Mouse (Mus musculus): ENCODE data around the gene Srrm1.
"Not testable (repeated sequence)": the region's sequence is repeated elsewhere in the genome, so short reads cannot be mapped to it uniquely, and the experiment has no call there.

Srrm1 gene

DNA sequence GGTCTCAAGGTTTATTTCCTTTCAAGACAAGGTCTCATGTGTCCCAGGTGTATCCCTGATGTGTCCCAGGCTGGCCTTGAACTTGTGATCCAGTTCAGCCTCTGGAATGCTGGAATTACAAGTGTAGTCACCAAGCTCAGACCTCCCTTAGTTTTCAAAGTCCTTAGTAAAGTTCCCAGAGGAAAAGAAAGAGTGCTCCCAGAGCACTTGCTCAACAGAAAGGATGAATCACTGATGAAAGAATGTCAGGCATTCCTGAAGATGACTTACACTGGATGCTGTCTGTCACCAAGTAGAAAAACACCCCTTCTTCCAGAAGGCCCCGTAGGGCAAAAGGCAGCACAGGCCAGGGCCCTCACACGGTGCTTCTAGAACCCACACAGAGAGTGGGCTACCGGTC lies 52.0 kb downstream of the Srrm1 start:
- DNase-seq (ENCODE audit: low spot score in 2 of 2): no peak

DNA sequence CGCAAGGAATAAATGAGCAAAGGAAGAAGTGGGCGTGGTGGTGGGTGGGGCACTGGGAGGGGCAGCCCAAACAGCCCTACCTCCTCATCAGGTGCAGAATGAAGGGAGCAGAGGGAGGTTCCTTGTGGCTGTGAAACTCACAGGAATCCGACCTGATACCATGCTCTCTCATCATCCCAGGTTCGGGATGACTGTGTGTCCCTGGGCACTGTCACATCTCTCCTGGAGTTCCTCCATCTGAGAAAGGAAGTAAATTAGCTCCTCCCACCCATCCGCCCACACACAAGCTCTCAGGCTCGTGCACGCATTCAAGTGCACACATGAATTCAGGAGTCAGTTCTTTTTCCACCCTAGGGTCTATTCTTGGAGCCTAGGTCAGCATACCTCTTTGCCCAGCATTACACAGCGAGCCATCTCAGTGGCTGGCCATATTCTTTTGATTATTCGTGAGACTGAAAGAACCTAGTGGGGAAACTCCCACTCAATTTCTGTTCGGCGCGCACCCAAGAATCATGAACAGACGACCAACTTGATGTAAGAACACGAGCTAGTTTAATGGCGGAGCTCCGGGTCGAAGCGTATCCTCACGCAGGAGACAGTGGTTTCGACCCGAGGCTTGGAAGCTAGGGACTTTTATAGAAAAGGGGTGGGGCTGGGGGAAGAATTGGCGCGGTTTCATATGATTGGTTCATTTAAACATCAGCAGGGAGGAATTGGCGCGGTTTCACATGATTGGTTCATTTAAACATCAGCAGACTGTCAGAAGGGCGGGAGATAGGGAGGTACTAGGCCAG lies 52.7 kb downstream of the Srrm1 start:
- DNase-seq (ENCODE audit: low spot score in 2 of 2): no peak

DNA sequence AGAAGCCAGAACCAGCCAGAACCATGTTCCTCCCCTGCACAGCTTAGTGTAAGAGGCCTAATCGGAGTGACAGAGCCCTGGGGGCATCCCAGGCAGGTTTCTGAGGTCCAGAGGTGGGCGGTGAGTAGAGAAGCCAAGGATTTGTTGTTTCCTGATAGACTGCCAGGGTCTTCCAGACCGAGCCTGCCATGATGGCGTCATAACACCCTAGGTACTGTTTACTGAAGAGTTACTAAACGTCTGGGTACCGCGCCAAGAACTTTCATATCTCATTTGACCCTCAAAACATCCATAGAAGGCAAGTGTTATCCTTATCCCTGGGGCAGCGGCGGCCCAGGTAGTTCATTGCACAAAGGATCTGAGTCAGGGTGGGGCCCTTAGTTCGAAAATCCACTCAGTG lies 54.4 kb downstream of the Srrm1 start:
- no peak for DNase-seq (ENCODE audit: low spot score in 2 of 2)

DNA sequence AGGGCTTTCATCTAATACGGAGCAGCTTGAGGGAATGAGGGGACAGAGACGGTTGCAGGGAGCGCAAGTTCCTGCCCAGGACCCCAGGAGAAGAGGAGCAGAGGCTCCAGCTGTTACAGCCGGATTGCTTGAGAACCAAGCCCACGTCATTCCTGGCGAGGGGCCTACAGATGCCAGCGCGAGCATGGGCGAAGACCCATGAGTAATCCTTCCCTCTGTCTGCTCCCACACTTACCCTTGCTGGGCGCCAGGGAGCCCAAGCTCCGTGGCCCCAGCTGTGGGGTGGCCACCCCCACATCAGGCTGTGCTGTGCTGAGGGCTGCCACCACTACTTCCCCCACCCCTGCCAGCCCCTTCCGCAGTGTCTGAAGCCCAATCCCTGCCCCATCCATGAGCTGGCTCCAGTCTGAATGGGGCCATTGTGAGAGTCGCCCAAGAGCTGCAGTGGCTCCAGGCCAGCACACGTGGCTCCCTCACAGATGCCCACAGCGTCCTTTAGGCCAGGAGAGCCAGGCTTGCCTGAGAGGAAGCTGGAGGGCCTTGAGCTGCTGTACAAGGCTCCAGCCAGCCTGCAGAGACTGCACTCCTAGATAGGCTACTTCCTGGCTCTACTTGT lies 55.1 kb downstream of the Srrm1 start:
- no peak for DNase-seq (ENCODE audit: low spot score in 2 of 2)

DNA sequence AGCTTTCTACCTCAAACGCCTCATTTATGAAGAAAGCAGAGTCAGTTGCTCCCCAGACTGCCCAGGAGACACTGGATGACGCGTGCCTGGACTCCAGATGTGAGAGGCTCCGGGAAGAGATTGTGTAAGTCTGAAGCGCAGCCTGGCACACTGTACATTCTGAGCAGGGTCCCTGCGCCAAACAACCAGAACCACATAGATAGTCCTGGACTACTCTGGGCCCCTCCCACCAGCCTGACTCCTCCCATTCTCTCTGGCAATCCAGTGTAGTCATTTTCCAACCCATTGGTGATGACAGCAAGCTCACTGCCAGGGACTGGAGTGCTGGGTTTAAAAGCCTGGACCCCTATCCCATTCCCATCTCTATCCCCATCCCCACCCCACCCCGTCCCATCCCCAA lies 56.0 kb downstream of the Srrm1 start:
- no peak for DNase-seq (ENCODE audit: low spot score in 2 of 2)

DNA sequence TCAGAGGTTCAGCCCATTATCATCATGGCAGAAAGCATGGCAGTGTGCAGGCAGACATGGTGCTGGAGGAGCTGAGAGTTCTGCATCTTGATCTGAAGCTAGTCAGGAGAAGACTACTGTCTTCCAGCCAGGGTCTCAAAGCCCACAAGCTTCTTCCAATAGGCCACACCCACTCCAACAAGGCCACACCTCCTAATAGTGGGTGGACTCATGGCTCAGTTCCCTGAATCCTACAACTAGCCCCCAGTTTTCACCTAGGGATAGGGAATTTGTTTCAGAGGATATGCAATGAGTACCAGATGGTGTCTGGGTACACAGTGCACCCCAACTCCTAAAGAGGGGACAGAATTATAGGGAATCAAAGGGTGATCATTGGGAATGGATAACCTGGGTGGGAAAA lies 56.6 kb downstream of the Srrm1 start:
- DNase-seq (ENCODE audit: low spot score in 2 of 2): no peak

DNA sequence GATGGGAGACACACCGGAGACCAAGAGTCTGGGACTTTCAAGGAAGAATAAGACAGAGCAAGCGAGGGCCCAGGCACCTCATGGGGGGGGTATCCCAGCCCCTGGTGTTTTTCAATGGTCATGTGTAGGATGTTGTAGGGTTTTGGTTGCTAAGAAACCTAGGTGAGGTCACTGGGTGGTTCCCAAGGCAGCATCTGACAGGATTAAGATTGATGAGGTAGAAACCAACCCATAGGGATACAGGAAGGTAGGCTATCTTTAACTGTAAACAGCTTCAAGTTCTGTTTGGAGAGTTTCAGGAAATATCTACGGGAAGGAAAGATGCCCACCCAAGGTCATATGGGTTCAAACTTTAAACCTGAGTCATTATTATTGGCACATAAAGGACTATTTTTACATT lies 59.3 kb downstream of the Srrm1 start:
- no peak for DNase-seq (ENCODE audit: low spot score in 2 of 2)

DNA sequence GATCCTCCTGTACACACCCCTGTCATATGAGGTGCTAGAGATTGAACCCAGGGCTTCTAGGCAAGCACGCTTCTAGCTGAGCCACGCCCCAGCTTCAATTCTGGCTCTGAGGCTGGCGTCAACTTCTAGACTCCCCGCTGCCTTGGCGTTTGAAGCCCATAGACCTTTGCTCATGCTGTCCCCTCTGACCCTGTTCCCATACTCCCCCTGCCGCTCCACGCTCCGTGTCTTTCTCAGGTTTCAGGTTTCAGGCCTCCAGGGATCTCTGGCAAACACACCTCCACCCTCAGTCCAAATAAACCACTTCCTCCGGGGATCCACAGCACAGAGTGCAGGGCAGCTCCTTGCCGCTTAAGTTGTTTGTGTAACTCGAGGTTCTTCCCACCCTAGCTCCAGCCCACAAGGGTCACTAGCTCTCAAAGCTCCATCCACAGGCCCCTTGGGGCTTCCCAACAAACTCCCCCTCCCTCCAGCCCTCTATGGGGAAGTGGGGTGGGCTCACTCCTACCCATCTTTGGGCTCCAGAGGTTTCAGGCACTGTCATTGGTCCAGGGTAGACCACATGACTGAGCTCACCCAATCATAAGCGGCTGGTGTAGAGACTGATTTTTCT lies 60.5 kb downstream of the Srrm1 start:
- peak; percentile 58 to 79 for DNase-seq (ENCODE audit: low spot score in 2 of 2)

DNA sequence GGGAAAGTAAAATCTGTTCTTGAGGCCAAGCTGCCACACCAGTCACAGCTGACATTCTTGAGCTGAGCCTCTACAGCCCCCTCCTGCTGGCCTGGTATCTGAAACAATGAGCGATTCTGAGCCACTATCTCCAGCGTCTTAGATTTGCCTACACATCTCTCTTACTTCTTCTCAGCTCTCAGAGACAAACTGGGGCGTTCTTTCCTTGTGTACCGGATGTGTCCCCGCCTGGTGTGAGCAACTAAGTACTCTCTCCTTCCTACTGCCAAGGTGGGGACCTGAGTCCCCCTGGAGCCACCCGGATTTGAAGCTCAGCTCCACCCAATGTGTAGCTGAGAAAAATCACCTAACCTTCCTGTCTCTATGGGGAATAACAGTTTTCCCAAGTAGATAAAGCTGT lies 61.3 kb downstream of the Srrm1 start:
- DNase-seq (ENCODE audit: low spot score in 2 of 2): no peak

DNA sequence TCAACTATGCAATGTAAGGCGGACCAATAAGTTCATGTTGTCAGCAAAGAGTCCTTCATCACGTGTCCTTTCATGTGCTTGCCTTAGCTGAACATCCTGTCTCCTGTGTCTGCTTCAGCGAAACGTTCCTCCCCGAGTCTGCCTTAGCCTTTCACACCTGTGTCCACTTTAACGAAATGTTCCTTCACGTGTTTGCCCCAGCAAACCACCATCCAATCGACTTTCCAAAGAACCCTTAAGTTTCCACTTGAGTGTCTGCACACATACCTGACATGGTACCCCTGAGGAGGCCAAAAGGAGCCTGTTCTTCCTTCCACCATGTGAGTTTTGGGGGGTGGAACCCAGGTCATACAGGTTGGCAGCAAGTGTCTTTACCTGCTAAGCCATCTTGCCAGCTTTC lies 61.9 kb downstream of the Srrm1 start:
- no peak for DNase-seq (ENCODE audit: low spot score in 2 of 2)

DNA sequence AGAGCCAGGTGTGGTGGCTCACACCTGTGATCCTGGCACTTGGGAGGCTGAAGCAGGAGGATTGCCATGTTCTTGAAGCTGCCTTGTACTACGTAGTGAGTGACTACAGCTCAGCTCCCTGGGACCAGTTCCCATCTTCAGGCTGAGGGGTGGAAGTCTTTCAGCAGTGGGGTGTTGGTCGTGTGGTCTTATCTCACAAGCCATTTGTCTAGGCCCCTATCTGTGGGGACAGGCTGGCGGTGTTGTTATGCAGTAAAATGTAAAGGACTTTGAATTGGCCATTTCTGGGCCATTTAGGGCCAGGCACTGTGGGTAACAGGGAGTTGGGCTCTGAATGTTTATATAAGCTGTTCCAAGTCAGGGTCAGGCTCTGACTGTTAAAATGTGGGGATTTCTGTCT lies 65.1 kb downstream of the Srrm1 start:
- no peak for DNase-seq (ENCODE audit: low spot score in 2 of 2)

DNA sequence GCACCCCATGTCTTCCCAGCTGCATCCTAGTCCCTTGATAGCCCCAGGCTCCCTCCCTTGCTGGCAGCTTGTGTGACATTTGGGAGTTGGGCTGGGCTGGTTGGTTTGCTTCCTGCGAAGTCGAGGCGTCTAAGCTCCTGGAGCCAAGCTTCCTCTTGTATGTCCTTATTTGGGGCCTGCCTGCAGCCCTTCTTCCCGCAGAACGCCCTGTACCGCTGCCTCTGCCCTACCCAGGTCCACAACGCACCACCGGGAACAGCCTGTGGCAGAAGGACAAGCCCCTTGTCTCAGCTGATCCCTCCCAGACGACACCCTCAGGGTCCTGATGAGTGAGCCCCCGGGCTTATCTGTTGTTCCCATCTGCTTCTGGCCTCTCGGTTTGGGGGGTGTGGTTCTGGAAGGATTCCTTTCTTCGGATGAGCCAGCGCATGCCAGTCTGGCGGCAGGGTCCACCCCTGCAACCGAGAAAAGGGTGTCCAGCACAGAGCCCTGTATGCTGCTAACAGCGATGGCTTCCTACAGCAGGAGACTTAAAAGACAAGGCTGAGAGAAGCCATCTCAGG lies 66.2 kb downstream of the Srrm1 start:
- peak in 1 of 2 experiments; percentile 39 for DNase-seq (ENCODE audit: low spot score in 2 of 2)

DNA sequence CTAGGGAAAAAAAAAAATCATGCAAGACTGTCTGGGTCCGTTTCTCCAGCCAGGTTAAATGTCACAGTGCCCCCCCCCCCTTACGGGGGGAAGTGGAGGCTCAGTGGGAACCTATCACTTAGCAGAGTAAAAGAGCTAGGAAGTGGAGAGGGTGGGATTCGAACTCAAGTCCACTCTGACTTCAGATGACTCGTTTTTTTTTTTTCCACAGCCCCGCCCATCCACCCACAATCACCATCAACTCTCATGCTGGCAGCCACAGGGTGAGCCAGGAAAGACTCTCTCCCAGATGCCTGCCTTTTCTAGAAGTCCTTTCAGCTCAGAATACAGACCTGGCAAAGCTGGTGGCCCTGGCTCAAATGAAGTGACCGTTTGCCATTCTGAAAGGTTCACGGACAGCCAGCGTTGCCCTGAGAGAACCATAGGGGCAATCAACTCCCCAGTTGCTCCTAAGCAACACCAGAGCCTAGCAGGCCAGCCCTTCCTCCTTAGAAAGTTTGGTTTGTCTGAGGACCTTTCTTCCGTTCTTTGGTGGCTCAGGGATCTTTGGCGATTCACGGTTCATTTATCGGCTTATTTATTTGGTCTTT lies 67.0 kb downstream of the Srrm1 start:
- no peak for DNase-seq (ENCODE audit: low spot score in 2 of 2)

DNA sequence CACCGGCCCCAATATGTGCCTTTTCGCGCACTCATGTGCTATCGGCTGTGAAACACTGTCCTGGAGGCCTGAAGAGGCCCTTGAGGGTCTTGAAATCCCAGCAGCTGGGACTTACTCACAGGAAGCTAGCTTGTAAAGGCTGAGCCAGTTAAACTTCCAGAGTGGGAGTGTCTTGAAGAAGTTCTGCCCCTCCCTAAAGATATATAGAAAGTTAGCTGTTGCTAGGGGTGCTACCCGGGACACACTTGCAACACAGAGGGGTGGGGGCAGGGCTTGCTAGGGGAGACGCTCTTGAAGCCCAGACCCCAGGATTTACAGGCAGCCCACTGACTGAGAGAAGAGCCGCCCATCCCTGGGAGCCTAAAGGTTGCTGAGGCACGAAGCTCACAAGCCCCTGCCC lies 67.7 kb downstream of the Srrm1 start:
- DNase-seq (ENCODE audit: low spot score in 2 of 2): no peak

DNA sequence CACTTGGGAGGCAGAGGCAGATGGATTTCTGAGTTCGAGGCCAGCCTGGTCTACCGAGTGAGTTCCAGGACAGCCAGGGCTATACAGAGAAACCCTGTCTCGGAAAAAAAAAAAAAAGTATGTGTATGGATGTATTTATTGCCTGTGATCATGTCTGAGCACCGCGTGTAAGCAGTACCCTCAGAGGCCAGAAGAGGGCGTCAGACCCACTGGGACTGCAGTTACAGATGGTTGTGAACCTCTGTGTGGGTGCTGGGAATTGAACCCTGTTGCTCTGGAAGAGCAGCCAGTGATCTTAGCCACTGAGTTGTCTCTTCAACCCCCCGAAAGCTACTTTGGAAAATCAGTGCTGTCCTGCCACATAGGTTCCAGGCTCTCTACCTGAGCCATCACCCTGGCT lies 69.2 kb downstream of the Srrm1 start:
- DNase-seq (ENCODE audit: low spot score in 2 of 2): no peak

DNA sequence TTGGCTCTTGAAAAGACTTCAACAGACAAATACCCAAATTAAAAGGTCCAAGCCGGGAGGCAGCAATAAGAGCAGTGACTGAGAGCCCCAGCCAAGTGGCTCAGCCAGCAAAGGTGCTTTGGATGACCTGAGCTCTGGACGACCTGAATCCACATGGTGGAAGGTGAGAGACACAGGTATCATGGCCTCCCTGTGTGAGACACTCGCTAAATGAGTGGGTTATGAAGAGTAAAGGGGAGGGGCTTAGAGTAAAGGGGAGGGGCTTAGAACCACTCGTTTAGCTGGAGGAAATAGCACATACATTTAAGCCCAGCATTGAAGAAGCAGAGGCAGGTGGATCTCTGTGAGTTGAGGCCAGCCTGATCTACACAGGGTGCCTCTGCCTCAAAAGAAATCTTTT lies 69.7 kb downstream of the Srrm1 start:
- DNase-seq (ENCODE audit: low spot score in 2 of 2): no peak

DNA sequence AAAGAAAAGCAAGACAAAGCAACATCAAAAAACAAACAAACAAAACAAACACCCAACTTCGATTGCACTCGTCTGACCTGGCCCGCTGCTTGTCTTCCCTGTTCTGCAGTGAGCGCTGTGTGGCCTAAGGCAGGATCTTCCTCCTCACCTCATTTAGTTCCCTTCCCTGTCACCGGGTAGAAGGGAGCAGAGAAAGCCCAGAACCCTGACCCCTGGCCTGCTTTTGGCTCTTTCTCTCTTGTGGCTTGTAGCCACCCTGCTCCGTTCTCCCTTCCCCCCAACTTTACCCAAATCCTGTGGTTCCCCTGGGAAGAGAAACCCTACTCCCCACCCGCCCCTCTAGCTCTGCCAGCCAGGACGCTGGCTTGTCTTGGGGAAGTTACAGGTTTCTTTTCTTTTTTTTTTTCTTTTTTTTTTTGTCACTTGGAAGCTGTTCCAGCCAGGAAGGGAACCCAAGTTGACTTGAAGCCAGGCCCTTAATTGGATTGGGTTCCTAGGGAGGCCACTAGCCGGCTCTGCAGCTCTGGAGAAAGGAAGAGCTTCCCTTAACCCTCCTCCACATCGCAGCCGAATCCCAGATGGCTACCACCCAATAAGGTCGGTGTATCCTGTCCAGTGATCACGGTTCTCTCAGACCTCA lies 70.3 kb downstream of the Srrm1 start:
- no peak for DNase-seq (ENCODE audit: low spot score in 2 of 2)

DNA sequence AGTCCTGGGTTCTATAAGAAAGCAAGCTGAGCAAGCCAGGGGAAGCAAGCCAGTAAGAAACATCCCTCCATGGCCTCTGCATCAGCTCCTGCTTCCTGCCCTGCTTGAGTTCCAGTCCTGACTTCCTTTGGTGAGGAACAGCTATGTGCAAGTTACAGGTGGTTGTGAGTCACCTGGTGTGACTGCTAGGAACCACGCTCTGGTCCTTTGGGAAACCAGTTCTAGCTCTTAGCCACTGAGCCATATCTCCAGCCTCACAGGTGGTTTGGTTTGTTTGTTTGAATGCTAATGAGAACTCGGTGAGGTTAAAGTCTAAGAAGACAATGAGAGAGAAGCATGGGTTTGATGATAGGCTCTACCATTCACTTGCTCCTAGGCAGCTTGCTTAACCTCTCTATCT lies 73.1 kb downstream of the Srrm1 start:
- not testable (repeated sequence) for DNase-seq (ENCODE audit: low spot score in 2 of 2)

DNA sequence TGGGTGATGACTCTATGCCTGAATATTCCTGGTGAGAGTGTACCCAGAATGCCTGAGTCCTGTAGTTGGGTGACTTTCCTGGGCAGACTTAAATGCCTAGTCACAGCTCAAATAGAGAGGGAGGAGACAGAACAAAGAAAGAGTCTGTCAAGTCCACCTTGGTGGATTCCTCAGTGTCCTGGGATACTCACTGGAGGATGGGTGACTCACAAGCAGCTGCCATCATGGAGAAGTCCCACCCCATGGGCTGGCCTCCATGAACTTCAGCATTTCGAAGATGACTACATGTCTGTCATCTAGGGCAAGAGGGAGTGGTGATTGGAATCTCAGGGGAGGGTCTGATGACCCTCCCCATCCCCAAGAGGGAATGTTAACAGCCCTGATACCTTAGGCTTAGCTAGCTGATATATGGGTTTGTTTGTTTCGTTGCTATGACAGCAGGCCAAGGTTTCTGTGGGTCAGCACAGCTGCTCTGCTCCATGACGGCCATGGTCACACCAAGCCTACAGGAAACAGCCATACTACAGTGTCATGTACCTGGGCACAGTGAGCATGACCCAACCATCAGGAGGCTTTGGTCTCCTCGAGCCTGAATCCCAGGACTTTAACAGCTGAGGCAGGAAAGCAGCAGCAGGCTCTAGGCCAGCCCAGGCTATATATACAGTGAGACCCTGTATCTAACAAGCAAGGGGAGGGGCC lies 76.3 kb downstream of the Srrm1 start:
- DNase-seq (ENCODE audit: low spot score in 2 of 2): no peak

DNA sequence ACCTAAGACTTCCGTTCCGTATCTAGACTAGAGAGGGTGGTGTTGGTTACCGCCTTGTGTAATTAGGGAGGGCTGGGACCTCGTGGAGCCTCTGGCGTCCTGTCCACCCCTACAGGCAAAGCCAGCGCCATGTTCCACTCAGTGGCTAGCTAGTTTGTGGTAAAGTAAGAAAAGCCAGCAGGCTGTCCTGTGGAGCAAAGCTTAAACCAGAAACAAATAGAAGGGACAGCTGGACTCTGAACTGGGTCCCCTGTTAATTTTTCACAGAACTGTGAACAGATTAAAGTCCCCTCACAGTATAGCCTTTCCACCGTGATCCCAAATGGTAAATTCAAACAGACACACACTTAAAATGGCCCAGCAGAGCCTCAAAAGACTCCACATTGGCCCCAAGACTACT lies 78.4 kb downstream of the Srrm1 start:
- no peak for DNase-seq (ENCODE audit: low spot score in 2 of 2)

DNA sequence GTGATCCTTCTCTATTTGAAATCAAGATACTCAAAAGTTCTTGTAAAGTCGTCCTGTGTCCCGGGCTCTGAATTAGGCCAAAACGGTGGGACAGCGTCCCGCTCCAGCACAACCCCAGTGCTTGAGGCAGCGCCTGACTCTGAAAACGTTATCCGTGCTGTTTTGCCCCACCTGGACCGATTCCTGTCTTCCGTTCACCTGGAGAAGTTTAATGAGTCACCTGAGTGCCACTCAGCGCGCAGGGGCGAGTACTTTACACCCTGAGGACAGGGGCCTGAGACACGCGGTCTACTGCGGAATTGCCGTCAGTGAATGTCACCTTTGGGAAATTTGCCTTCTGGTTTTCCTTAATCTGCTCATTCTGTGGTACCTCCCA lies 79.8 kb downstream of the Srrm1 start:
- DNase-seq (ENCODE audit: low spot score in 2 of 2): no peak

All from urinary bladder, adult 18-20 months (tissue).